Mouse (Mus musculus) erythroid progenitor cell, adult 5-6 weeks (primary cell): Measurements from ENCODE around the gene Klra17. TPM values are rescaled to one million over a fixed set of nuclear protein-coding genes. Genes with fewer than 3 reads are reported as not detected.
"Not testable (repeated sequence)": the region's sequence is repeated elsewhere in the genome, so short reads cannot be mapped to it uniquely, and the experiment has no call there.

Experiments used
- ATAC-seq: replicated peaks from 2 replicates; pipeline ENCODE4 v1.8.0; 2016; ENCODE audit warnings: moderate number of reproducible peaks, mild to moderate bottlenecking, moderate TSS enrichment, inconsistent platforms; ENCODE audit not compliant: poor library complexity, low FRiP score, severe bottlenecking
- total RNA-seq, 2 experiments: library from RNA; stranded (forward) in 1 of 2; stranded (reverse) in 1 of 2; fragments of 150-400 nt in 1 of 2; fragments of 186-747, 209-891 nt in 1 of 2; gene quantifications; 2 replicates each; pipeline versions ENCODE4 v1.2.3 to v1.2.4; 2015 to 2017; ENCODE audit warnings: low replicate concordance in 2 of 2

Gene Klra17
- total RNA-seq (2015; ENCODE audit: low replicate concordance): 3.2 TPM in 1 of 2 replicates, not detected in the other
- total RNA-seq (2017; ENCODE audit: low replicate concordance): 0.90 TPM in 1 of 2 replicates, not detected in the other

DNA sequence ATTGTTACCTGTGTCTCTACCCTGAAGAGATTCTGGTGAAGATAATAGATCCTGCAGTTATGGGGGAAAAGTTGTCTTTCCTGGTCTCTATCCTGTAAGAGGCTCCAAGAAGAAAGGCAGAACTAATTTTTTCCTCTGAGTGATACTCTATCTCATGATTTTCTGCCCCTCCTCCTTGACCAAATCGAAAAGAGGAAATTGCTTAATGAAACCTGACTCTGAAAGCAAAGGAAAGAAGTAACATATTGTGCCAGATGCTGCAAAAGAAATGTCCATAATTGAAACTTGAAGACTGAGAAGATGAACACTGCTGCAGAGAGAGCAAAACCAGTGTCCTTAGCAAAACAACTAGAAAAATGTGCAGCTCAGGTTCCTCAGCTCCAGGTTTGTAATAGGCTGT is at the start of gene Klra17:
Gene Klra17, minus strand, starts transcription at position 124 of the 400 bp plus-strand sequence.
- ATAC-seq: no peak

DNA sequence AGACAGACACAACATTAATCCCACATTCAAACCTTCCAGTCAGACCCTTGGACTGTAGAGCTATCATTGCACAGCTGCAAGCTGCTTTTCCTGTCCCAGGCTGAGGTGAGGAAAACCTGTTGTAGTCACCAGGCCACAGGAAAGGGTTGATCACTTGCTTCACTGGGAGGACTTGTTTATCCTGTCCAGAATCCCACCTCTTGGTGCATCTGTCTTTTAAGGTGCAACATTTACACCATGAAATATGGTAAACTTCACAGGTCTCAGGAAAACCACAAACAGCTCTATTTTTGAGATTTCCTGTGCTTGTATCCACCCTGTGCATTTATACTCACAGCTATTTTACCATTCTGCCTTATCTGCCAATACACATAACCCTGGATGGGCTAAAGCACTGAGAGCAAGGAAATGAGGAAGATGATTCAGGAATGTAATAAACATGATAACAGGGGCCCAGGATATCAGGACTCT is 41.0 kb upstream of the Klra17 start, which contains the start of gene Klra5:
Gene Klra5, minus strand, starts transcription at position 175 of the 471 bp plus-strand sequence.
- ATAC-seq: not testable (repeated sequence)

DNA sequence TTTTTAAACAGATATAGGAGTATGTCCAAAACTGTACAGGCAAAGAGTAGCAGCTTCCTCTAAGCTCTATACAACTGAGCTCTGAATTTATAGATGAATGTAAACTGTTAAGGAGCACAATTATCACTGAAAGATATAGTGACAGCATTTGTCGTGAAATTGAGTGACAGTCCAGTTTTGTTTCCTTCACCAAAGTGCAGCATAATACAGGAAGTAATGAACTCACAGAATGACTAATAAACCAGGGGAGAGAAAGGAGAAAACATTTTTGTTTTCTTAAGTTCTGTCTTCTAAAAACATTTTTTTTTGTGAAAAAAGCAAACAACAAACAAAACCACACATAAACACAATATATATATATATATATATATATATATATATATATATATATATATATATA is 40.5 kb upstream of the Klra17 start:
- no peak for ATAC-seq

DNA sequence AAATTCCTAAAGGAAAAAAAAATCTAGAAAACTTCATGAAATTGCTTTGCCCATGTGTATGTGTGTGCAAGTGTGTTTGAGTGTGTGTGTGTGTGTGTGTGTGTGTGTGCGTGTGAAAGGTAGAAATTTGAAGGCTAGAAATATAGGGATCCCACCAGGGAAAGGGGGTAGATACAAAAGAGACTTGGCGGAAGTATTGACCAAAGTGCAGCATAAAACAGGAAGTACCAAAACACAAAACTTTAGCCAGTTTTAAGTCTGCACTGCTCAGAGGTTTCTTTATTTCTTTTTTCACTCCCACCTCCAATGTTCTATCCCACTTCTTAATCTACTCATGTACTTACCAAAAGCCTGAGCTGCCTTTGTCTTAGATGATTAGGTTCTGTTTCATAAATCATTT is 6.1 kb upstream of the Klra17 start:
- no peak for ATAC-seq

DNA sequence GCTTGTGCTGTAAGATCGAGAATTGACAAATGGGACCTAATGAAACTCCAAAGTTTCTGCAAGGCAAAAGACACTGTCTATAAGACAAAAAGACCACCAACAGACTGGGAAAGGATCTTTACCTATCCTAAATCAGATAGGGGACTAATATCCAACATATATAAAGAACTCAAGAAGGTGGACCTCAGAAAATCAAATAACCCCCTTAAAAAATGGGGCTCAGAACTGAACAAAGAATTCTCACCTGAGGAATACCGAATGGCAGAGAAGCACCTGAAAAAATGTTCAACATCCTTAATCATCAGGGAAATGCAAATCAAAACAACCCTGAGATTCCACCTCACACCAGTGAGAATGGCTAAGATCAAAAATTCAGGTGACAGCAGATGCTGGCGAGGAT is 14.1 kb downstream of the Klra17 start, which contains the start of gene Gm17631:
Gene Gm17631, plus strand, starts transcription at position 301 of the 400 bp plus-strand sequence.
- ATAC-seq: not testable (repeated sequence)

DNA sequence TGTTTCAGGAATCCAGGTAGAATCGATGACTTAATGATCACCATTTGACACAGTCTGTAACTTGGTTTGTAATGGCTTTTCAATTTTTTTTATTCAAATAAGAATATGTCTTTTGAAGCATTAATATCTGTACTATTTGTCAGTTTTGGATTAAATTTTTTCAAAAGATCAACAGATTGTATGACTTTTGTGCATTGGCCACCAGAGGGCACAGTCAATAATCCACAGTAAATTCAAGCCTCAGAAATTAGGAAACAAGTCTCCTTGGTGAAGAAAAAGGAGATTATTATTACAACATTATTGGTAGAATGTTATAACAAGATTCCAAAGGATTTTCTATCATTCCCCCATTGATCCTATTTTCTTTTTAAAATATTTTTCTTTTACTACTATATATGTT is 50.9 kb downstream of the Klra17 start:
- ATAC-seq: no peak

DNA sequence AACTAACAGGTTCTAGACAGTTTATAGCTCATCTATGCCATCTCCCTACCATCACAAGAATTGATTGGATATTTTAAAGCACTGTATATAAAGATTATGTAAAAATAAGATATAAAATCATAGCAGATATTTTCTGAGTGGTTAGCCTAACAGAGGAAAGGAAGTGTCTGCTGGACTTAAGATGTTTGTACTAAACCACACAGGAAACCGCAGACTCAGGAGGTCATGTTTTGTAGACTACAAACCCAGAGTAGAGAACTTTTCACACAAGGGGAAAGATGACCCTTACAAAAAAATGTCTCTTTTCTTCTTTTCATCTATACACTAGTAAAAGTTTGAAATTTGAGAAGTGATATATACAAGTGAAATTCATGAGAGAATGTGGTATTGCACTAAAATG is 52.5 kb downstream of the Klra17 start:
- ATAC-seq: no peak

DNA sequence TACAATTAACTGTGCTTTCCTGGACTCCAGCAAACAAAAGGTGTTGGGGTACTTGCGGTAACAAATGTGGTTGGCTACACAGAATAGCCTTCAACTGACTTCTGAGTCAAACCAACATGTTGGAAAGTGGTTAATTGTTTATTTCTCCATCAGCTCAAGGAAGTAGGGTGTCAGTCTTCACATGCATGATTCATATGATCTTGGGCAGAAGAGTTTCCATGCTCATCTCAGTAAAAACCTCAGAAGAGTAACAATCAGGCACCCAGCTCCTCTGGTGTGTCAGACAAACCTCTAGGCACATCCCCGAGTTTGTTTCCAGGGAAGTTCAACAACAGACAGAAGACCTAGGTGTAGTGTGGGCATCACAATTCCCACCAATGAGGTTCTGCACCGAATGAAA is 58.7 kb downstream of the Klra17 start:
- no peak for ATAC-seq

DNA sequence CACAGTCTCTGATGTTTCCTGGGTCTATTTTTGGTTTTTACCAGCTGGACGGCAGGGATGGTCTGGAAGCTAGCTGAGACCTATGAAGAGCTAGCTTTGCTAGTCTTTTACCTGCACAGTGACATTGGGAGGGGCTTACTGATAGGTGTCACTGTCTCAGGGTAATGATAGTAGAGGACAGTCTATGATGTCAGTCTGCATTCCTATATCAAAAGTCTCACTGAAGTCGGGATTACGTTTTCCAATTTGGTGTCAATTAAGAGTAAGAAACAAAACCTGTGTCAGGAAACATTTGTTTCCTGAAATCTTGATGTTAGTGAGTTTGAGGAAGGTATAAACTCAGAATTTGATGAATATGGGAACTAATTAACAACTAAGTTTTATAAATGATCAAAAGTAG is 92.3 kb downstream of the Klra17 start, which contains the start of gene Gm156:
Gene Gm156, minus strand, starts transcription at position 101 of the 400 bp plus-strand sequence.
- not testable (repeated sequence) for ATAC-seq

Other genes with a start within 250 kb of the Klra17 start
- not detected in 2 replicates for gene Klrc3, start 233.3 kb downstream of the Klra17 start, total RNA-seq (2015; ENCODE audit: low replicate concordance)
- gene Klrc3, start 233.3 kb downstream of the Klra17 start, total RNA-seq (2017; ENCODE audit: low replicate concordance): not detected in 2 replicates
- gene Klrc2, start 216.0 kb downstream of the Klra17 start, total RNA-seq (2015; ENCODE audit: low replicate concordance): 1.3 and 2.2 TPM in 2 replicates
- gene Klrc2, start 216.0 kb downstream of the Klra17 start, total RNA-seq (2017; ENCODE audit: low replicate concordance): 0.90 TPM in 1 of 2 replicates, not detected in the other
- 2.5 TPM in 1 of 2 replicates, not detected in the other for gene Klrc1, start 197.7 kb downstream of the Klra17 start, total RNA-seq (2015; ENCODE audit: low replicate concordance)
- gene Klrc1, start 197.7 kb downstream of the Klra17 start, total RNA-seq (2017; ENCODE audit: low replicate concordance): 7.7 TPM in 1 of 2 replicates, not detected in the other
- not detected in 2 replicates for gene Klri1, start 159.5 kb downstream of the Klra17 start, total RNA-seq (2015; ENCODE audit: low replicate concordance)
- gene Klri1, start 159.5 kb downstream of the Klra17 start, total RNA-seq (2017; ENCODE audit: low replicate concordance): 2.4 and 4.0 TPM in 2 replicates
- gene Klri2, start 136.2 kb downstream of the Klra17 start, total RNA-seq (2015; ENCODE audit: low replicate concordance): not detected in 2 replicates
- gene Klri2, start 136.2 kb downstream of the Klra17 start, total RNA-seq (2017; ENCODE audit: low replicate concordance): 0.39 TPM in 1 of 2 replicates, not detected in the other
- gene Gm156, start 92.4 kb downstream of the Klra17 start, total RNA-seq (2015; ENCODE audit: low replicate concordance): not detected in 2 replicates
- gene Gm156, start 92.4 kb downstream of the Klra17 start, total RNA-seq (2017; ENCODE audit: low replicate concordance): not detected in 2 replicates
- gene Gm17631, start 14.0 kb downstream of the Klra17 start, total RNA-seq (2015; ENCODE audit: low replicate concordance): not detected in 2 replicates
- gene Gm17631, start 14.0 kb downstream of the Klra17 start, total RNA-seq (2017; ENCODE audit: low replicate concordance): not detected in 2 replicates
- not detected in 2 replicates for gene Klra5, start 41.0 kb upstream of the Klra17 start, total RNA-seq (2015; ENCODE audit: low replicate concordance)
- gene Klra5, start 41.0 kb upstream of the Klra17 start, total RNA-seq (2017; ENCODE audit: low replicate concordance): not detected in 2 replicates
- gene Klra6, start 150.3 kb upstream of the Klra17 start, total RNA-seq (2015; ENCODE audit: low replicate concordance): 4.7 TPM in 1 of 2 replicates, not detected in the other
- gene Klra6, start 150.3 kb upstream of the Klra17 start, total RNA-seq (2017; ENCODE audit: low replicate concordance): not detected in 2 replicates
- gene Klra4, start 190.6 kb upstream of the Klra17 start, total RNA-seq (2015; ENCODE audit: low replicate concordance): 3.4 TPM in 1 of 2 replicates, not detected in the other
- not detected in 2 replicates for gene Klra4, start 190.6 kb upstream of the Klra17 start, total RNA-seq (2017; ENCODE audit: low replicate concordance)